Mouse (Mus musculus) C2C12 (cell line): ENCODE data around the gene Timm13.

Experiments used
- CEBPB ChIP-seq: IDR thresholded peaks from one replicate; pipeline ENCODE4 v1.6.1; 2011; ENCODE audit warnings: low read depth, mild to moderate bottlenecking, control low read depth, moderate library complexity
- CTCF ChIP-seq: IDR thresholded peaks from one replicate; pipeline ENCODE4 v1.5.1; 2011; ENCODE audit not compliant: control insufficient read depth, insufficient read depth, insufficient read length
- MYOG ChIP-seq: IDR thresholded peaks from one replicate; pipeline ENCODE4 v1.6.1; 2011; ENCODE audit not compliant: control insufficient read depth, insufficient read length; ENCODE audit errors: extremely low read depth
- USF1 ChIP-seq: IDR thresholded peaks from one replicate; pipeline ENCODE4 v1.6.1; 2011; ENCODE audit warnings: low read depth, mild to moderate bottlenecking, control low read depth, moderate library complexity

- TF ChIP-seq CEBPB: no peak
- TF ChIP-seq CTCF: no peak
- TF ChIP-seq USF1: no peak
- no peak for TF ChIP-seq MYOG
Measured at GRCm38 (mm10) chr10:80937646-80938045, 36.9 kb upstream of the Timm13 start.
